ENCODE assay signal across 8 mouse cellular contexts in genomic region chr2:6405059-6406033, GRCm38 (mm10).
DNase-seq lines count a peak whose midpoint lies in the region; ATAC-seq and TF ChIP-seq lines count a peak whose summit lies in the region.

No protein-coding gene starts in this region.

- 38% methylated on average over 10 of the region's 10 CpGs for WGBS in embryonic facial prominence, embryonic 13.5 days
- 30% methylated on average over 10 of the region's 10 CpGs for WGBS in kidney, embryonic 14.5 days
- 40% methylated on average over 10 of the region's 10 CpGs for WGBS in limb, embryonic 14.5 days

- H3K4me1 ChIP-seq in embryonic facial prominence, embryonic 13.5 days, result peaks cover 4% of the 10 kb centered on the region; the same call in 1 of the 2 replicates
- peaks cover 11% of the 10 kb centered on the region; the same call in 1 of the 2 replicates for H3K4me1 ChIP-seq in kidney, embryonic 14.5 days (ENCODE audit: control insufficient read depth, insufficient read depth, low read length)
- peaks cover 6% of the 10 kb centered on the region; the same call in 1 of the 2 replicates for H3K4me1 ChIP-seq in limb, embryonic 14.5 days (ENCODE audit: control insufficient read depth, insufficient read depth, low read length)

- no peak overlapping the region for H3K9ac ChIP-seq in embryonic facial prominence, embryonic 13.5 days
- H3K9ac ChIP-seq in kidney, embryonic 14.5 days (ENCODE audit: low read depth, low read length), result no peak overlapping the region
- H3K9ac ChIP-seq in limb, embryonic 14.5 days (ENCODE audit: low read depth, low read length, severe bottlenecking), result no peak overlapping the region

- H3K4me2 ChIP-seq in embryonic facial prominence, embryonic 13.5 days, result no peak overlapping the region
- no peak overlapping the region for H3K4me2 ChIP-seq in kidney, embryonic 14.5 days (replicated peaks; ENCODE audit: low read depth, low read length)
- H3K4me2 ChIP-seq in limb, embryonic 14.5 days (replicated peaks; ENCODE audit: low read depth, low read length, severe bottlenecking), result no peak overlapping the region

- peak; percentile 87 for DNase-seq in 3T3-L1 (ENCODE audit: low read depth, low spot score)
- DNase-seq in adrenal gland, postnatal 25 days, result peak; percentile 72
- peak; percentile 46 to 83 for DNase-seq in heart, adult 9 months (ENCODE audit: low spot score in 2 of 2)
- peak; percentile 84 for DNase-seq in limb, embryonic 14.5 days (ENCODE audit: low spot score)
- peak; percentile 5 to 40 for DNase-seq in monocyte, adult 2 months (ENCODE audit: low read depth in 1 of 2, low spot score in 2 of 2)
- peak; percentile 67 to 75 for DNase-seq in spleen, postnatal 36 days (ENCODE audit: low spot score in 2 of 2)

- no peaks in the 10 kb centered on the region for H3K27me3 ChIP-seq in embryonic facial prominence, embryonic 13.5 days
- no peaks in the 10 kb centered on the region for H3K27me3 ChIP-seq in kidney, embryonic 14.5 days (ENCODE audit: control insufficient read depth, insufficient read depth, low read length)
- no peaks in the 10 kb centered on the region for H3K27me3 ChIP-seq in limb, embryonic 14.5 days (ENCODE audit: control insufficient read depth, insufficient read depth, low read length)

- no peak overlapping the region for H3K27ac ChIP-seq in embryonic facial prominence, embryonic 13.5 days
- H3K27ac ChIP-seq in kidney, embryonic 14.5 days (ENCODE audit: low read depth, low read length), result no peak overlapping the region
- H3K27ac ChIP-seq in limb, embryonic 14.5 days (replicated peaks; ENCODE audit: low read depth, low read length), result no peak overlapping the region

- peak; percentile 33; the same call in 1 of the 2 replicates for ATAC-seq in embryonic facial prominence, embryonic 13.5 days (ENCODE audit: insufficient number of reproducible peaks, insufficient read depth, low FRiP score, low TSS enrichment, low read depth)
- ATAC-seq in kidney, embryonic 14.5 days (ENCODE audit: low FRiP score, low TSS enrichment), result peak; percentile 76
- ATAC-seq in limb, embryonic 14.5 days (ENCODE audit: low FRiP score, low read depth), result peak; percentile 82

- no peaks in the 10 kb centered on the region for H3K9me3 ChIP-seq in embryonic facial prominence, embryonic 13.5 days
- H3K9me3 ChIP-seq in kidney, embryonic 14.5 days (ENCODE audit: control insufficient read depth, low read length), result no peaks in the 10 kb centered on the region
- H3K9me3 ChIP-seq in limb, embryonic 14.5 days (ENCODE audit: control insufficient read depth, low read length), result no peaks in the 10 kb centered on the region

- no peak overlapping the region for H3K4me3 ChIP-seq in embryonic facial prominence, embryonic 13.5 days
- H3K4me3 ChIP-seq in kidney, embryonic 14.5 days (ENCODE audit: low read length), result no peak overlapping the region
- no peak overlapping the region for H3K4me3 ChIP-seq in limb, embryonic 14.5 days (replicated peaks; ENCODE audit: low read length)

- H3K36me3 ChIP-seq in embryonic facial prominence, embryonic 13.5 days, result peaks cover 10% of the 10 kb centered on the region; the same call in 1 of the 2 replicates
- H3K36me3 ChIP-seq in kidney, embryonic 14.5 days (ENCODE audit: control insufficient read depth, insufficient read depth, low read length), result peaks cover 11% of the 10 kb centered on the region; the same call in 1 of the 2 replicates
- no peaks in the 10 kb centered on the region for H3K36me3 ChIP-seq in limb, embryonic 14.5 days (ENCODE audit: control insufficient read depth, insufficient read depth, low read length)

- TF ChIP-seq POLR2A in limb, embryonic 14.5 days (IDR thresholded peaks at IDR 0.05; ENCODE audit: borderline replicate concordance, extremely low read depth, insufficient read depth, insufficient read length), result no peak

Comparison
In these comparisons a context has a peak if more than half of its experiments do, and no peak if none do; other contexts are left out.
1. DNase-seq: peak in every context shown above with its lines; median percentile 87 in 3T3-L1; 84 in limb, embryonic 14.5 days; 72 in adrenal gland, postnatal 25 days; 71 in spleen, postnatal 36 days; 64 in heart, adult 9 months; 22 in monocyte, adult 2 months.